Mouse (Mus musculus): ENCODE measurements around the gene Lysmd4.

Lysmd4 gene

GRCm38 (mm10) chr7:67342067-67342625 is 119.8 kb downstream of the Lysmd4 start:
- DNase-seq (ENCODE audit: low spot score in 2 of 2): no peak

GRCm38 (mm10) chr7:67344443-67344842 is 122.1 kb downstream of the Lysmd4 start:
- DNase-seq (ENCODE audit: low spot score in 2 of 2): no peak

- DNase-seq (ENCODE audit: low spot score in 2 of 2): no peak
These were observed 130.6 kb downstream of the Lysmd4 start for GRCm38 (mm10) chr7:67352989-67353388.

- peak; percentile 33 to 50 for DNase-seq (ENCODE audit: low spot score in 2 of 2)
These were observed 131.3 kb downstream of the Lysmd4 start for GRCm38 (mm10) chr7:67353667-67354066.

GRCm38 (mm10) chr7:67355870-67356269 is 133.5 kb downstream of the Lysmd4 start:
- no peak for DNase-seq (ENCODE audit: low spot score in 2 of 2)

Data from spleen, postnatal 36 days (tissue).